Mouse (Mus musculus) C2C12 (cell line): ENCODE measurements around the gene Jak2.

Experiments
- CEBPB ChIP-seq: IDR thresholded peaks from one replicate; pipeline ENCODE4 v1.6.1; 2011; ENCODE audit warnings: low read depth, mild to moderate bottlenecking, control low read depth, moderate library complexity
- CTCF ChIP-seq: IDR thresholded peaks from one replicate; pipeline ENCODE4 v1.5.1; 2011; ENCODE audit not compliant: control insufficient read depth, insufficient read depth, insufficient read length
- FOSL1 ChIP-seq: IDR thresholded peaks from one replicate; pipeline ENCODE4 v1.8.0; 2011; ENCODE audit warnings: mild to moderate bottlenecking, low read length; ENCODE audit not compliant: poor library complexity, insufficient read depth, severe bottlenecking
- MAX ChIP-seq: IDR thresholded peaks from one replicate; pipeline ENCODE4 v1.6.1; 2011; ENCODE audit warnings: mild to moderate bottlenecking, control low read depth
- MYOD1 ChIP-seq: IDR thresholded peaks from one replicate; pipeline ENCODE4 v1.6.1; 2011; ENCODE audit warnings: low read depth; ENCODE audit not compliant: control insufficient read depth, insufficient read length
- MYOG ChIP-seq: IDR thresholded peaks from one replicate; pipeline ENCODE4 v1.6.1; 2011; ENCODE audit not compliant: control insufficient read depth, insufficient read length; ENCODE audit errors: extremely low read depth
- USF1 ChIP-seq: IDR thresholded peaks from one replicate; pipeline ENCODE4 v1.6.1; 2011; ENCODE audit warnings: low read depth, mild to moderate bottlenecking, control low read depth, moderate library complexity

GRCm38 (mm10) chr19:29204583-29204982 lies 47.0 kb upstream of the Jak2 start:
- no peak for TF ChIP-seq USF1
- TF ChIP-seq CTCF = no peak
- TF ChIP-seq MAX = no peak
- no peak for TF ChIP-seq MYOD1
- no peak for TF ChIP-seq MYOG
- no peak for TF ChIP-seq FOSL1
- no peak for TF ChIP-seq CEBPB
